Mouse (Mus musculus) MEL (cell line): ENCODE results near the gene Hmox1. TPM values are rescaled to one million over a fixed set of nuclear protein-coding genes. Genes with fewer than 3 reads are reported as not detected.

Source experiments
- DNase-seq: peaks from one replicate; pipeline ENCODE4 v3.0.0; 2011; ENCODE audit warnings: low read depth, low spot score
- H3K27ac ChIP-seq: 2 replicates; pipeline ENCODE4 v1.5.1; 2012; ENCODE audit warnings: low read depth, mild to moderate bottlenecking, control low read depth, low read length, moderate library complexity; ENCODE audit not compliant: control insufficient read depth
- H3K27me3 ChIP-seq, 2 experiments: fragments of 150-350 bp in 1 of 2; sonication (generic) in 1 of 2; 2 replicates each; pipeline ENCODE4 v1.6.1; 2012; ENCODE audit warnings: low read length in 2 of 2, mild to moderate bottlenecking in 2 of 2, improper control_type of control experiment in 1 of 2, moderate library complexity in 1 of 2; ENCODE audit not compliant: insufficient read depth in 2 of 2, control insufficient read depth in 1 of 2
- H3K36me3 ChIP-seq, 2 experiments: 2 replicates each; pipeline ENCODE4 v1.6.1; 2012 to 2014; ENCODE audit warnings: low read length in 2 of 2, improper control_type of control experiment in 1 of 2, inconsistent platforms in 1 of 2, mild to moderate bottlenecking in 1 of 2; ENCODE audit not compliant: insufficient read depth in 2 of 2, control insufficient read depth in 1 of 2
- H3K4me1 ChIP-seq, 2 experiments: fragments of 150-350 bp in 1 of 2; sonication (generic) in 1 of 2; 2 replicates each; pipeline ENCODE4 v1.6.1; 2012; ENCODE audit warnings: low read length in 2 of 2, improper control_type of control experiment in 1 of 2, mild to moderate bottlenecking in 1 of 2; ENCODE audit not compliant: insufficient read depth in 2 of 2, control insufficient read depth in 1 of 2
- H3K4me3 ChIP-seq, 2 experiments: fragments of 150-350 bp in 1 of 2; sonication (generic) in 1 of 2; 2 replicates each; pipeline ENCODE4 v1.5.1; 2012; ENCODE audit warnings: low read depth in 2 of 2, low read length in 2 of 2, mild to moderate bottlenecking in 2 of 2, moderate library complexity in 2 of 2, control low read depth in 1 of 2, improper control_type of control experiment in 1 of 2; ENCODE audit not compliant: control insufficient read depth in 1 of 2, insufficient read depth in 1 of 2
- H3K79me2 ChIP-seq: 2 replicates; pipeline ENCODE4 v1.6.1; 2012; ENCODE audit warnings: mild to moderate bottlenecking, low read length, moderate library complexity; ENCODE audit not compliant: control insufficient read depth, poor library complexity, insufficient read depth
- H3K9ac ChIP-seq: 2 replicates; pipeline ENCODE4 v1.6.1; 2012; ENCODE audit warnings: low read depth, mild to moderate bottlenecking, control low read depth, low read length, moderate library complexity; ENCODE audit not compliant: control insufficient read depth, poor library complexity, severe bottlenecking
- H3K9me3 ChIP-seq: fragments of 150-350 bp; sonication (generic); replicated peaks from 2 replicates; pipeline ENCODE4 v1.6.1; 2012; ENCODE audit warnings: mild to moderate bottlenecking, low read length, improper control_type of control experiment, moderate library complexity; ENCODE audit not compliant: insufficient read depth
- BHLHE40 ChIP-seq: IDR thresholded peaks from 2 replicates; pipeline ENCODE4 v1.6.1; 2012; ENCODE audit warnings: low read depth, mild to moderate bottlenecking, inconsistent platforms, low read length, improper control_type of control experiment, borderline replicate concordance
- CHD2 ChIP-seq: IDR thresholded peaks from 2 replicates; pipeline ENCODE4 v1.6.1; 2011; ENCODE audit warnings: low read length, improper control_type of control experiment
- EP300 ChIP-seq, 2 experiments: IDR thresholded peaks; 2 replicates each; pipeline ENCODE4 v1.6.1; 2011; ENCODE audit warnings: improper control_type of control experiment in 2 of 2, low read length in 2 of 2, low read depth in 1 of 2, mild to moderate bottlenecking in 1 of 2
- GABPA ChIP-seq: IDR thresholded peaks from 2 replicates; pipeline ENCODE4 v1.6.1; 2012; ENCODE audit warnings: low read depth, mild to moderate bottlenecking, inconsistent platforms, low read length, improper control_type of control experiment, moderate library complexity
- HCFC1 ChIP-seq: IDR thresholded peaks from 2 replicates; pipeline ENCODE4 v1.6.1; 2012; ENCODE audit warnings: low read depth, mild to moderate bottlenecking, inconsistent platforms, low read length, improper control_type of control experiment, moderate library complexity
- JUND ChIP-seq: IDR thresholded peaks from 2 replicates; pipeline ENCODE4 v1.6.1; 2011; ENCODE audit warnings: low read depth, mild to moderate bottlenecking, improper control_type of control experiment, low read length
- KAT2A ChIP-seq: conservative IDR thresholded peaks from 2 replicates; pipeline ENCODE4 v1.6.1; 2012; ENCODE audit warnings: low read depth, low read length, improper control_type of control experiment, inconsistent platforms
- MAFK ChIP-seq: IDR thresholded peaks from 2 replicates; pipeline ENCODE4 v1.6.1; 2011; ENCODE audit warnings: low read depth, mild to moderate bottlenecking, low read length, improper control_type of control experiment, borderline replicate concordance
- MAZ ChIP-seq: IDR thresholded peaks from 2 replicates; pipeline ENCODE4 v1.6.1; 2012; ENCODE audit warnings: low read depth, mild to moderate bottlenecking, inconsistent platforms, low read length, improper control_type of control experiment
- MXI1 ChIP-seq: IDR thresholded peaks from 2 replicates; pipeline ENCODE4 v1.6.1; 2011; ENCODE audit warnings: mild to moderate bottlenecking, low read depth, low read length, improper control_type of control experiment
- MYB ChIP-seq: IDR thresholded peaks from 2 replicates; pipeline ENCODE4 v1.6.1; 2011; ENCODE audit warnings: mild to moderate bottlenecking, low read depth, low read length, improper control_type of control experiment
- MYC ChIP-seq: IDR thresholded peaks from 2 replicates; pipeline ENCODE4 v1.6.1; 2011; ENCODE audit warnings: low read depth, mild to moderate bottlenecking, low read length, improper control_type of control experiment, moderate library complexity
- NELFE ChIP-seq: IDR thresholded peaks from 2 replicates; pipeline ENCODE4 v1.6.1; 2011; ENCODE audit warnings: low read depth, low read length, improper control_type of control experiment
- NRF1 ChIP-seq: IDR thresholded peaks from 2 replicates; pipeline ENCODE4 v1.6.1; 2014; ENCODE audit warnings: low read depth, mild to moderate bottlenecking, inconsistent platforms, low read length, improper control_type of control experiment, moderate library complexity; ENCODE audit not compliant: poor library complexity, insufficient read depth, severe bottlenecking
- POLR2A ChIP-seq, 2 experiments: IDR thresholded peaks; 2 replicates each; pipeline ENCODE4 v1.6.1; 2011 to 2012; ENCODE audit warnings: low read length in 2 of 2, mild to moderate bottlenecking in 2 of 2, control low read depth in 1 of 2, improper control_type of control experiment in 1 of 2, low read depth in 1 of 2, moderate library complexity in 1 of 2; ENCODE audit not compliant: control insufficient read depth in 1 of 2, insufficient read depth in 1 of 2, poor library complexity in 1 of 2
- TAL1 ChIP-seq: IDR thresholded peaks from 2 replicates; pipeline ENCODE4 v1.6.1; 2012; ENCODE audit warnings: mild to moderate bottlenecking, inconsistent platforms, low read length, moderate library complexity, mixed read lengths
- TCF12 ChIP-seq: IDR thresholded peaks from 2 replicates; pipeline ENCODE4 v1.6.1; 2014; ENCODE audit warnings: low read depth, mild to moderate bottlenecking, inconsistent platforms, low read length, improper control_type of control experiment, moderate library complexity
- UBTF ChIP-seq: IDR thresholded peaks from 2 replicates; pipeline ENCODE4 v1.6.1; 2012; ENCODE audit warnings: low read depth, mild to moderate bottlenecking, inconsistent platforms, low read length, improper control_type of control experiment, moderate library complexity, borderline replicate concordance; ENCODE audit not compliant: insufficient read depth
- USF2 ChIP-seq, 2 experiments: IDR thresholded peaks; 2 replicates each; pipeline ENCODE4 v1.6.1; 2011 to 2012; ENCODE audit warnings: improper control_type of control experiment in 2 of 2, low read length in 2 of 2, borderline replicate concordance in 1 of 2, inconsistent platforms in 1 of 2, low read depth in 1 of 2, mild to moderate bottlenecking in 1 of 2; ENCODE audit not compliant: insufficient read depth in 1 of 2
- ZC3H11A ChIP-seq: IDR thresholded peaks from 2 replicates; pipeline ENCODE4 v1.6.1; 2012; ENCODE audit warnings: low read depth, mild to moderate bottlenecking, inconsistent platforms, low read length, improper control_type of control experiment
- ZKSCAN1 ChIP-seq: IDR thresholded peaks from 2 replicates; pipeline ENCODE4 v1.6.1; 2012; ENCODE audit warnings: low read depth, mild to moderate bottlenecking, inconsistent platforms, low read length, improper control_type of control experiment, moderate library complexity
- ZNF384 ChIP-seq: IDR thresholded peaks from 2 replicates; pipeline ENCODE4 v1.6.1; 2012; ENCODE audit warnings: low read depth, mild to moderate bottlenecking, inconsistent platforms, low read length, improper control_type of control experiment
- polyA plus RNA-seq, 2 experiments: library from polyadenylated mRNA; stranded (reverse) in 1 of 2; unstranded in 1 of 2; fragments of >175 nt in 1 of 2; fragments of >200 nt in 1 of 2; gene quantifications; 2 replicates each; pipeline versions ENCODE4 v1.2.1 to v1.2.4; 2012; ENCODE audit warnings: low replicate concordance in 2 of 2, low read depth in 1 of 2; ENCODE audit not compliant: insufficient read length in 2 of 2, insufficient read depth in 1 of 2, missing spikeins in 1 of 2
- total RNA-seq: library from RNA; depleted of rRNA; stranded (reverse); fragments of 300-350 nt; gene quantifications from 2 replicates; pipeline ENCODE4 v1.2.3, GENCODE M21; 2012

Hmox1 gene
- total and polyA plus RNA-seq, 3 experiments: 11.1 to 72.4 TPM; not detected in 1

DNA sequence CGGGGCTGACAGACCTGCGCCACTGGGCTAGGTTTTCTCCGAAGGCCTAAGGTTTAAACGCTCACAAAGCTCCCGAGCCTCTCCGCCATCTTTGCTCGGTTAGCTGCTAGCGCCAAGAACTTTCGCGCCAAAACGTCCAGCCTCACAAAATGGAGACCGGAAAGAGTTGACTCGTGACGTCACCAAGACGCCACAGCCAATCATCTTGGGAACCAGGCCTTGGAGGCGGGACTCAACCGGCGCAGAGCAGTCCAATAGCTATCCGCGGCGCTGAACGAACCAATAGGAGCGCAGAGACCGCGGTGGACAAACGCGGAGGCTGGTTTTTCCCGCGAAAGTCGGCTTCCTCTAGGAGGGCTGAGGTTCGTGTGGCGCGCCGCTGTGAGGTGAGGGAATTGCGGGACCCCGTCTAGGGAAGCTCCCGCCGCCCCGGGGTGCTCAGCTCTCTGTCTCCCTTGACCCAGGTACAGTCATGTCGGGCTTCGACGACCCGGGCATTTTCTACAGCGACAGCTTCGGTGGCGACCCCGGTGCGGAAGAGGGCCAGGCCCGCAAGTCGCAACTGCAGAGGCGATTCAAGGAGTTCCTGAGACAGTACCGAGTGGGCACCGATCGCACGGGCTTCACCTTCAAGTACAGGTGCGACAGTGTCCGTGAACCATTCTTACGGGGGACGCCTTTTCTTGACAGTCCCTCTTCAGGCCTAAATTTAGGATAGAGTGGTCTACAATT, 16.0 kb downstream of the Hmox1 start, which contains the start of gene Mcm5 (continued):
- TF ChIP-seq TAL1 (no peak), MAFK (no peak), ZKSCAN1 (no peak), CHD2 (no peak), EP300 (IDR thresholded peaks at IDR 0.05; ENCODE audit: low read depth in 1 of 2, low read length in 2 of 2) (no peak), ZNF384 (no peak), MYC (no peak), MXI1 (peak; percentile 80; the same call in 1 of the 2 replicates), USF2 (IDR thresholded peaks at IDR 0.05; ENCODE audit: borderline replicate concordance in 1 of 2, insufficient read depth in 1 of 2, low read depth in 1 of 2, low read length in 2 of 2) (no peak), KAT2A (no peak; the same call in 1 of the 2 replicates), UBTF (no peak), MYB (no peak)

DNA sequence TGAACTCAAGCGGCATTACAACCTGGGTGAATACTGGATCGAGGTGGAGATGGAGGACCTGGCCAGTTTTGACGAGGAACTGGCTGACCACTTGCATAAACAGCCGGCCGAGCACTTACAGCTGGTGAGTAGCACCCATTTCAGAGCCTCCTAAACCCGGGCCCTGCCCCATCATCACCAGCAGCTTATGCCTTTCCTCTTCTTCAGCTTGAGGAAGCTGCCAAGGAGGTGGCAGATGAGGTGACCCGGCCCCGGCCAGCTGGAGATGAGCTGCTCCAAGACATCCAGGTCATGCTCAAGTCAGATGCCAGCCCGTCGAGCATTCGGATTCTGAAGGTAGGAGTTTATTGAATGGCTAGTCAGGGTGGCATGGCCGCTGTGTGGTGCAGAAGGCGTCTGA, 16.7 kb downstream of the Hmox1 start:
- Histone ChIP-seq H3K27ac (peak overlapping the region; percentile 59), H3K4me3 (peak overlapping the region; percentile 71 to 72), H3K27me3 (no peaks in the 10 kb centered on the region), H3K79me2 (peaks cover 41% of the 10 kb centered on the region), H3K9ac (peak overlapping the region; percentile 92), H3K36me3 (peaks cover 20 to 29% of the 10 kb centered on the region in 2 experiments), H3K9me3 (no peaks in the 10 kb centered on the region), H3K4me1 (peaks cover 4 to 19% of the 10 kb centered on the region in 2 experiments; a peak in 2 of 4 replicates)
- DNase-seq: peak; percentile 50
- TF ChIP-seq BHLHE40 (no peak), ZC3H11A (no peak), TCF12 (no peak), JUND (no peak), TAL1 (no peak), NRF1 (no peak), GABPA (no peak), EP300 (IDR thresholded peaks at IDR 0.05; ENCODE audit: low read depth in 1 of 2, low read length in 2 of 2) (no peak), NELFE (no peak), HCFC1 (no peak), KAT2A (no peak), MAZ (no peak), POLR2A (IDR thresholded peaks at IDR 0.05; ENCODE audit: control insufficient read depth in 1 of 2, insufficient read depth in 1 of 2, low read depth in 1 of 2, low read length in 2 of 2, poor library complexity in 1 of 2) (no peak), MYB (no peak)
